Mouse (Mus musculus): ENCODE results near the gene Agbl3.

DNA sequence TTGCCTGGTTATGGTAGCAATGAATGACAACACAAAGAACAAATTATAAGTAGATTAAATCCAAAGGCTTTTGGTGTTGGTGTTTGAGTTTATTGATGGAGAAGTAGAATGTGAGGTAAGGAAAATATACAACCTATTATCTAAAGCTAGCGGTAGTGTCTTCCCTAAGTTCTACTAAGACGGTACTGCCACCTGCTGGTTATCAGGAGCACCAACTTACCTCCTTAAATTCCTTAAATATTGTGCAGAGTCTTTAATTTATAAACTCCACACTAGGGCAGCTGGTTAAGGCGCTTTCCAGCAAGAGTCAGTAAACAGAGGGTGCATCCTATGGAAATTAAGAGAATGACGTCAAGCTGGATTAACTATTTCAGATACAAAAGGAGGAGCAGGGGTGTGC, 20.2 kb upstream of the Agbl3 start:
- TF ChIP-seq CTCF (IDR thresholded peaks at IDR 0.05; ENCODE audit: extremely low read depth, insufficient read length, insufficient replicate concordance, low read depth, low read length) (no peak), POLR2A (IDR thresholded peaks at IDR 0.05; ENCODE audit: low read depth, low read length) (no peak)
